Mouse (Mus musculus) spleen, postnatal 36 days (tissue): ENCODE measurements around the gene Ppp1r11.

ENCODE experiments used
- DNase-seq, 2 experiments: peaks; one replicate each; pipeline ENCODE4 v3.0.0; 2022; ENCODE audit warnings: low spot score in 2 of 2, mixed read lengths in 1 of 2

The Ppp1r11 gene

GRCm38 (mm10) chr17:36961125-36961524, 9.6 kb upstream of the Ppp1r11 start:
- DNase-seq: no peak

DNA sequence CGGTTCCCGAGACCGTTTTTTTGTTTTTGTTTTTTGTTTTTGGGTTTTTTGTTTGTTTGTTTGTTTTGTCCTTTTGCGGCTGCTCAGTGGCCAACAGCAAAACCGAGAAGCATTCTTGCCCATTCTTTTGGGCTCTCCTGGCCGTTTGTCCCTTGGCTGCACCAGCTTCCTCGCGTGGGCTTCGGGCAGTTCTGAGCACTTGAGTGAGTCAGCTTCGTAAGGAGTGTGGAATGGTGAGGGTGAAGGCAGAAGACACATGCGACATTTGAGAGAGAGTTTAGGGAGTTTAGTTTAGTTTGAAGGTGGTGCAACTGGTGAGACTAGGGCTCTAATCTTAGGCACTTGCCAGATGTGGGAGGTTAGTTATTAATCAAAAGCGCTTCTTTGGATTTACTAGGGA, 7.3 kb upstream of the Ppp1r11 start:
- no peak for DNase-seq

DNA sequence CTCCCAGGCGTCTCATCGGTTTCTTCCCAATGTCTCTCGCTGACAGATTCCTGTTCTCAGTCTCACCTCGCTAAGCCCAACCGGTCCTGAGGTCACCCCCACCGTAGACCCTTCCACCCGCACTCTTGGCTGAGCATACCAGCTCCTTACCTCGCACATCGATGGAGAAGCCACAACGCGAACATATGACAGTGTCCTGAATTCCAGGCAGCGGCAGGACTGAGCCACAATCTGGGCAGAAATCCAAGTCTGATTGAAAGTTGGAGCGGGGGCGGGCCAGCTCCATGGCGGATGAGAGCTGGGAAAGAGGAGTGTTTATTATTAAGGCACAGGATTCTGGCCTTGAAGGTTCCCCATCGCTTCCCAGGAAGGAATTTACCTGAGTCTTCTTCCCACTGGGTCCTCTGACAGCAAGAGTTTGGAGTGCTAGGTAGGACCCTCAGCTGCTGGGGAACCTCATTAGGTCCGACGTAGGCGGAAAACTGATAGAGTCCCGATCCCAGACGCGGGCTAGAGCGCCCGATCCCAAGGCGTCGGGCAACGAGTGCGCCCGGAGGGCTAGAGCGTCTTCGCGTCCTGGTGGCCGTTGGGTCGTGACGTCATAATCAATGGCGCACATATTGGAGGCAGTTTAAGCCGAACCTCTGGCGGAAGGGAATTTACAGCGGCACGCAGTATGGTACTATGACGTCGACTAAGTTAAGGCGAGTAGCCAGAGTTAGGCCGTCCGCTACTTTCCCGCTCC, 6.6 kb upstream of the Ppp1r11 start, which contains the start of the genes Znrd1 and Znrd1as:
Znrd1 (minus strand) TSS at position 561 of the 745 bp plus-strand sequence.
Znrd1as (plus strand) TSS at position 594 of the 745 bp plus-strand sequence.
- peak; percentile 87 to 90 for DNase-seq

DNA sequence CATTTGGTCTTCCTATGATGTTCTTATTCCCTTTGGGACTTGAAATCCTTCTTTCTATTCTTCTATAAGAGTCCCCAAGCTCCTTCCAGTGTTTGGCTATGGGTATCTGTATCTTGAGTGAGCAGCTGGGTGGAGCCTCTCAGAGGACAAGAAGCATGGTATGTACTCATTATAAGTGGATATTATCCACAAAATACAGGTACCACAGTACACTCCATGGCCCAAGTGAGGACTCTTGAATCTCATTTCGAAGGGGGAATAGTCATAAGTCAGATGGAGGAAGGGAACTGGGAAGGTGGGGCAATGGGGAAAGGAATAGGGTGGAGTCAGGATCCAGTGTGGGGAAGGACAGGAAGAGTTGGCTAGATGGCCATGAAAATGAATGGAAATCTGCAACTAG, 1.5 kb upstream of the Ppp1r11 start:
- DNase-seq: no peak

DNA sequence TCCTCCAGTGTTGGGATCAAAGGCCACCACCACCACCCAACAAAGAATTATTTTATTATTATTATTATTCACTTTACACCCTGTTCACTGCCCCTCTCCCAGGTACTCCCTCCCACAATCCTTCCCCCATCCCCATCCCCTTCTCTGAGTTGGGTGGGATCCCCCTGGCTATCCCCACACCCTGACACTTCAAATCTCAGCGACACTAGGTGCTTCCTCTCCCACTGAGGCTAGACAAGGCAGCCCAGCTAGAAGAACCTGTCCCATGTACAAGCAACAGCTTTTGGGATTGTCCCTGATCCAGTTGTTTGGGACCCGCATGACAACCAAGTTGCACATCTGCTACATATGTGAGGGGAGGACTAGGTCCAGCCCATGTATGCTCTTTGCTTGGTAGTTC, 1.1 kb upstream of the Ppp1r11 start:
- no peak for DNase-seq

DNA sequence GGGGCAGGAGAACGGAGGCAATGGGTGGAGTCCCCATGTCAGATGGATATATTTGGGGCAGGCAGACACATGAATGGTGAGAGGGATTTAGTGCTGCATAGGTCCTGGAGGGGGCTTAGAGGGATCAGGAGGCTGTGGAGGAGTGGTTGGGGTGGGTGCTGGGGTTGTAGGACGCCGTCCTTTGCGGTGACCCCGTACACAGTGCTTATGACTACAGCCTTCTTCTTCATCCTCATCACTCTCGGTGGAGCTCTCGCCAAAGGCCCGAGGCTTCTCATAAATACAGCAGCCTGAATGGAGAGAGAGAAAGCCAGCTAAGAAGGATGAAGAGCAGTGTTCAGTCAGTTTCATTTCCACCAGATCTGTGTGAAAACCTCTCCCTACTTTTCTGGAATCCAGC, 2.3 kb downstream of the Ppp1r11 start:
- no peak for DNase-seq

DNA sequence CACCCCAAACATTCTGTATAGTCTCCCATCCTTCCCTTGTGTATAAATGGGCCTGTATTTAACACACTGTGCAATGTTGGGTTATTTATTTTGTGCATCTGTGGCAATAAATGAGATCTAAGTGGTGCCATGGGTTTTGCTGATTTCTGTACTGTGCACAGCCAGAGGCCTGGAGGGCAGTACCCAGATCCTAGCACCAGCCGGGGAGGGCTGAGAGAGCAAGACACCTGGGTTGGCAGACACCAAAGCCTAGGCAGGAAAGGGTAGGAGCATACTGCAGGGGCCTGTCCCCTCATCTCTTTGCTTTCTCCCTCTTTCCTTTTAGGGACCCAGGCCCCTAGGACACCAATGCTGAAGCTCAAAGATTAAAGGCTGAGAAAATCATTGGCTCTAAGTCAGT, 3.3 kb downstream of the Ppp1r11 start:
- no peak for DNase-seq

GRCm38 (mm10) chr17:36947051-36947819, 4.3 kb downstream of the Ppp1r11 start:
- DNase-seq: peak in 1 of 2 experiments; percentile 6

DNA sequence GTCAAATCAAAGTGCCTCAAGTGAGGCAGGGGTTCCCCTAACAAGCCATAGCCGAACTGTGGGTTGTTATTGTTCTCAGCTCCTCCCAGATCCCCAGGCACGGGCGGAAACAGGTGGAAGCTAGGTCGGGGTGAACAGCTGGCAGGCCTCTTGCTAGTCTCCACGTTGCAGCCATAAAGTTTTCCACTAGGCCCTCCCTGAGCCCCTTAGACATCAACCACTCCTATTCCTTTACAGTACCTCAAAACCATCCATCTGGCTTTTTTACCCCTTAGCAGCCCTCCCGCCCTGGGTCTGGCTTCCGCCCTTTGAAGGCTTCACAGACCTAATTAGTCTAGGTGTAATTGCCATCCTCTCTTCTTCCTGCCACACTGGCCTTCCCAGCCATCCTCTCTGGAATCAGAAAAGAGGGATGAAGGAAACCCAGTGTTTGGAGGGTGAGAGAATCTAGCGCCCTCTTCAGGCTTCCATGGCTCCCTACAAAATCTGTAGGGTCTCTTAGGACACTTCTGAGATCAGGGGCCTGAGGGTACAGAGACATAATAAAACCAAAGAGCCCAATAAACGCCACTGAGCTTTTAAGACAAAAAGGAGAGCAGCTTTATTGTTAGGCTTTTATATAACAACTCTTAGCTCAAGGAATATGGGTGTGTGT, 7.3 kb downstream of the Ppp1r11 start:
- no peak for DNase-seq

- no peak for DNase-seq
Observed at GRCm38 (mm10) chr17:36943691-36944090, 7.8 kb downstream of the Ppp1r11 start.

DNA sequence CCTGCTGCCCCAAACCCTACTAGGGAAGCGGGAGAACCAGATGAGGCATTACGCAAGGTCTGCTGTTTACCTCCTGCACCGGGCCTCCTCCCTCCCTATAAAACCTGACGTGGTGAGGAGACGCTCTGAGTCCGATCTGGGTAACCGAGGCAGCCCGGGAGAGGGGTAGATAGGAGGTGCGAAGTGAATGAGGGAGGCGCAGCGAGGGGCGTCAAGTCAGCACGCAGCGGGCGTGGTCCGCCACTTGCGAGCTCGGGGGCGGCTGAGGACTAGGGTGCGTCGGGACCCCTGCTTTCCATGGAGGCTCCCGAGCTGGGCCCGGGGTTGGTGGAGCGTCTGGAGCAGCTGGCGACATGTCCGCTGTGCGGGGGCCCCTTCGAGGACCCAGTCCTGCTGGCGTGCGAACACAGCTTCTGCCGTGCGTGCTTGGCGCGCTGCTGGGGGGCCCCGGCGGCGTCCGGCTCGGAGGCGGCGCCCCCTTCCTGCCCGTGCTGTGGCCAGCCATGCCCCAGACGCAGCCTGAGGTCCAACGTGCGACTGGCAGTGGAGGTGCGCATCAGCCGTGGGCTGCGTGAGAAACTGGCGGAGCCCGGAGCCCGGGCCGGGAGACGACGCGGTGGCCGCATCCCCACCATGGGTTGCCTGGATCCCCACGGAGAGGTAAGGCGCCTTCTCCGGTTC, 8.6 kb downstream of the Ppp1r11 start, which contains the start of gene Rnf39:
Rnf39 (plus strand) TSS at position 128 of the 681 bp plus-strand sequence.
- no peak for DNase-seq

- no peak for DNase-seq
Observed at GRCm38 (mm10) chr17:36942391-36942790, 9.2 kb downstream of the Ppp1r11 start.

- no peak for DNase-seq
Observed at GRCm38 (mm10) chr17:36938056-36938455, 13.5 kb downstream of the Ppp1r11 start.

- DNase-seq: no peak
Observed at GRCm38 (mm10) chr17:36931806-36932205, 19.7 kb downstream of the Ppp1r11 start.

GRCm38 (mm10) chr17:36931130-36931529, 20.4 kb downstream of the Ppp1r11 start:
- DNase-seq: no peak

DNA sequence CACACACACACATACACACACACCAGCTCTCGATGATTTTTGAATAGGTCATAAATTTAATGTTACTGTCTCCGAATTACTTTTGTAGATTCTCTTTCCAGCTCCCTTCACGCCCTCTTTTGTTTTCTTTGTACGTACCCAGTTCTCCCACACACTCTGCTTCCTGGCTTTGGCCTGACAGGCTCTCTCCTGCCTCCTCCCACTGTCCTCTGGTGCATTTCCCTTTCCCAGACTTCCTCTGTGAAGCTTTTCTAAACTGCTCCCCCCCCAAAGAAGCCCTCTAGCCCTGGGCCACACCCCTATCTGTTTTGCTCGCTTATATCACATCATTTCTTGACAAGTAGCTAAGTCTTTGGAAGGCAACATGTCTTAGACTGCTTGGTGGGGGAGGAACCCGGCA, 21.3 kb downstream of the Ppp1r11 start:
- DNase-seq: no peak

DNA sequence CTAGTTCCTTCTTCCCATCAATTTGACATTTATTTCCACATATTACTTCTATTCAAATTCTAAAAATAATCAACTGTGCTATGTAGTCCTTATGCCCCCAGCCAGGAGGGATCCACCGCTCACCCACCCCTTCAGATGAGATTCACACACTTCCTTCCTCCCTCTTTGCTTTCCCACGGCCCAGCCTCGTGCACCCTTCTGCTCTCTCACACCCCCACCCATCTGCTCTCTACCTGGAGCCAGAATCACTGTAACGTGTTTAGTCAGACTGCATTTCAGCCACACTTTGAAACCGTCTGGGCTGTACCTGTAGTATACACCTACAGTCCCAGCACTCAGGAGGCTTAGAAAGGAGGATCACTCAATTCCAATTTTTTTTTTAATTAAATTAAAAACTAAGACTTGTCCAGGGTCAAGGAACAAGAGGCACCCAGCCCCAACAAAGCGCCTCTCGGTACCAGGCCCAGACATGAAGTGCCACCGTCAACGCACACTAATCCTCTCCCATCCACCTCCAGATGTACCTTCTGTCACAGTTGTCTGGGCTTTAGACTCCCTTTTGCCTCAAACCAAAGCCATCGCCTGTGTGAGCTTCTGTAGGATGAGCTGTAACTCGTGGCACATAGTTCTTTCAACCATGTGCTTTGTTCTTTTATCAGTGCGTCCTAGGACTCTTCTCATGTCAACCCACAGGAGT, 22.2 kb downstream of the Ppp1r11 start:
- no peak for DNase-seq

DNA sequence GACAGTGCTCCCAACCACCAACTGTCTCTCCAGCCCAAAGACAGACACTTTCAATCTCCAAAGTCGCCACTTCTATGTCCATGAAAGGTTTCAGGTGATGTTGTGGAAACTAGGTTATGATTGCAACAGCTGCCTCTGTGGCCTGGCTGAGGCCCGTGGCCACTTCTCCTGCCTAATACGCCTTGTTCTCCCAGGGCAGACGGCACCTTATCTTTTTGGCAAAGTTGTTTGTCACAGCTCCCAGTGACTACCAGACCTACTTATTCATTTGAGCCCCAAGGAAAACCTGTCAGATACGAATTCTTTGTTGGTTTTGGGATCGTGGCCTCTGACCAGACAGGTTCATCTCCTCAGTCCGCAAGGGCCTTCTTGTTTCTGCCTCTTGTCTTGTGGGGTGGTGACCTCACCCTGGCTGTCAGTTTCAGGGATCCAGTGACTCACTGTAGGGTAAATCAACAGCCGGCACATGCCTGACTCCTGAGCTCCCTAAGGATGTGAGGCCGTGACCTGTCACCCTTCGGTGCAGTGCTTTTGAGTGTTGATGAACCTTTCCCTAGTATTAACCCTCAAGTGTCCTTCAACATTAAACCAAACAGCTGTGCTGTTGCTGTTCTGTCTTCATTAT, 23.9 kb downstream of the Ppp1r11 start:
- no peak for DNase-seq

- DNase-seq: no peak
Observed at GRCm38 (mm10) chr17:36923491-36923890, 28.1 kb downstream of the Ppp1r11 start.

- DNase-seq: no peak
Observed at GRCm38 (mm10) chr17:36922715-36923114, 28.8 kb downstream of the Ppp1r11 start.

DNA sequence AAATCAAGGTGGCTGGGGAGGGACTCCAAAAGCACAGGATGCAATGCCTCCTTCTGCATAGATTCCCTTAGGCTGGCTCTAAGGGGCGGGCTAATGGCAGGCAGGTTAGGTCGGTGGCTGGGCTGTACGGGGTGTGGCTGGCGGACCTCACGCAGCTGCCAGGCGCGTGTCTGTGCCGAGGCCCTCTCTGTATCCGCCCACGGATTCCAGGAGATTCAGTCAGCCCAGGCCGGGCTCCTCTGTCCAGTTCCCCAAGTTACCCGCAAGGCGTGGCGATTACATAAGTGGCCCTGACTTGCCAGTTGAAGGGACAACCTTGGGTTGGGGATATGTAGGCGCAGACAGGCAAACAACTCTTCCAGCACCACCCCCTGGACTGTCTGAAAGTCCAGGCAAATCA, 31.3 kb downstream of the Ppp1r11 start:
- DNase-seq: no peak
